Mouse (Mus musculus) granulocyte monocyte progenitor cell, adult 5-6 weeks (primary cell): Measurements from ENCODE around the gene Erich6. TPM values are rescaled to one million over a fixed set of nuclear protein-coding genes. Genes with fewer than 3 reads are reported as not detected.
"Not testable (repeated sequence)": the region's sequence is repeated elsewhere in the genome, so short reads cannot be mapped to it uniquely, and the experiment has no call there.

Source experiments
- ATAC-seq: replicated peaks from 2 replicates; pipeline ENCODE4 v1.8.0; 2016; ENCODE audit warnings: mild to moderate bottlenecking, moderate TSS enrichment, inconsistent platforms; ENCODE audit not compliant: poor library complexity, severe bottlenecking
- total RNA-seq, 2 experiments: library from RNA; stranded (forward) in 1 of 2; stranded (reverse) in 1 of 2; fragments of 200-712, 200-1000 nt in 1 of 2; fragments of >200 nt in 1 of 2; fragmentation: Nextera tagmentation in 1 of 2; gene quantifications; 2 replicates each; pipeline ENCODE4 v1.2.3; 2014 to 2017

Gene Erich6
- total RNA-seq, 2 experiments from 2014 or later, result not detected

DNA sequence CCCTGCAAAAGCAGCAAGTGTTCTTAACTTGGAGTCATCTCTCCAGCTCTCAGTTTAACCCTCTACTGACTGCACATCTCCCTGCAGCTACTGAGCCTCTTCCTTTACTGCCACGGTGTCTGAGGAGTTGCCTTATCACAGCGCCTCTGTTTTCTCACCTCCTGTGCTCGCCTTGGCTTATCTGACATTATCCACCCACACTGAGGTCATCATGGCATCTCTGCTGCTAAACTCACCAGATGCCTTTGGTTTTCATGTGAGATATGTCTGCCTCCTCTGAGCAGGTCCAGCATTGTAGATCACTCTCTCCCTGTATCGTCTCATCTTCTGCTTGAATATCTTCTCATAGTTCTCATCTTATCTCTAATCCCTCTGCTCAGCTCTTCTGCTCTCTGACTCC, 13.3 kb upstream of the Erich6 start:
- ATAC-seq, result no peak

DNA sequence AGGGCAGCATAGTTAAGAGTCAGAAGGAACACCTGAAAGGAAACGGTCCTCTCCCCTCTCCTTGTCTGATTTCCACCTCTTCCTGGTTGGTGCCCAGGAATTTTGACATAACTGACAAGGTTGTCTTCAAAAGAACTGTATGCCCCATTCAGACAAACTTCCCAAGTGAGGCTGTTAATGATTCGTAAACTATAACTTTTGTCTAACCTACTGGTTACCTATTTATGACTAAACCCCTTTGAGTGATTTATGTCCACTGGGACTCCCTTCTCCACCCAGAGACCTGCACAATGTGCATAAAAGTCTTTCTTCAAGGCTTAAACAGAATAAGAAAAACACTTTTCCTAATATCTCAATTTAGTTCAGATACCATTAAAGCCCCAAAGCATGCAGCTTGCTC, 10.2 kb upstream of the Erich6 start:
- no peak for ATAC-seq

DNA sequence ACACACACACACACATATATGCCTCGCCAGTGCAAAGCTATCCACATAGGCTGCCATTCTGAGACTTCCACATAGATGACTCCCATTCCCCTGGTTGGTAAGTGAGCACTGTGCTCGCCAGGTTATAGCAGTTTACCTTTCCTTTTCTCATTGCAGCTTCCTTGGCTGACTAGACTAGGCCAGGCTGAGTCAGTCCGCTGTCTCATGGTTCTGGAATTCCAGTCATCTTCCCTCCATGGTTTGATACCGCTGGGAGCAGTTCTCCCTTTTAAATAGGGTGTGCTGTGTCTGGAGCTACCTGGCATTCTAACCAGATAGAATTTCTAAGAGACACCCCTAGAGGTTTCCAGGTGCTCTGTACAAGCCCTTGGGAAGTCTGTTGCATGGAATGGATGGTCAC, 9.2 kb upstream of the Erich6 start:
- ATAC-seq, result no peak

- ATAC-seq, result no peak
Observed at GRCm38 (mm10) chr3:58631693-58632092, 5.3 kb downstream of the Erich6 start.

- no peak; the same call in 1 of the 2 replicates for ATAC-seq
Observed at GRCm38 (mm10) chr3:58624981-58625380, 12.0 kb downstream of the Erich6 start.

DNA sequence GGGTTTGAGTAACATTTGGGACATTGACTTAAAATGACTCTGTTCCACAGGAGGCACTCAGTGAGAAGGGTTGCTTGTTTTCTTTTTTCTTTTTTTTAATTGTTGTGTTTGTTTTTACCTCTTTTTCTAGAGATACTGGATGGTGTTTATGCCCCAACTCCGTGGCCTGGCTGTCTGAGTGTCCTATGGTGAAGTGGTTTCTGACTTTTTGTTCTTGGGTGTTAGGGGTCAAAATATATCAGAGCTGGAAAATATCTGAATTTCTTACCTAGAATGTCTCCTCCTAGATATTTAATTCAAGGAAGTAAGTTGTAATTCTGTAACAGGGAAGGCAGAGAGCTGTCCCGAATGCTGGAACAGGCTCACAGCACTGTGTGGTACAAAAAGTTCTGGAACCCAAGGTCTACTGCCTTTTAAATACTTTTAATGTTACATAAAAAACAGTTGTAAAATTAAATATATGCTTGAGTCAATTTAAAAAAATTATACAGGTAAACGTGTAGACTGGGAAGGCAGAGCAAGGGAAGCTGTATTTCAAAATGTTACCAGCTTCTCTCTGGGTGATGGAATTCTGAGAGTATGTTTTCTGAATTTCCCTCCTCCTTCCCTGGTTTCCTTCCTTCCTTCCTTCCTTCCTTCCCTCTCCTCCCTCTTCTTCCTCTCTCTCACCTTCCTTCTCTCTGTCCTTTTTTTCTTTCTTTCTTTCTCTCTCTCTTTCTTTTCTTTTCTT, 14.2 kb downstream of the Erich6 start:
- ATAC-seq, result no peak

DNA sequence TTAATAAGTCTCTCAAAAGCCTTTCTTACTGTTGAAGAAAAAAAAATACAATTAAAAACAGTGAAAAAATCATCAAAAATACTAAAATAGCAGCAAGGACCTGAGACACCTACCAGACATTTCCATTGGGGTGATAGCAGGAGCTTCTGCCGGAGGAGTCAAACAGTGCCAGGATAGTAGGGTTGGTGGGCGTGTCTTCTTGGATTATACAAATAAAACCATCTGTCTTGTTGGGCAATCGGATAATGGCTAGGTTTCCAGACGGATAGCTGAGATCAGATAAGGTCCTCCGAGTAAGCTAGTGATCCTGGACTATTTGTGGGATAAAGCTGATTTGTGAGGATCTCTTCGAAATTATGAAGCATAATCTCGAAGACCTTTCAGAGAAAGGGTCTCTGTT, 15.9 kb downstream of the Erich6 start:
- ATAC-seq, result no peak

DNA sequence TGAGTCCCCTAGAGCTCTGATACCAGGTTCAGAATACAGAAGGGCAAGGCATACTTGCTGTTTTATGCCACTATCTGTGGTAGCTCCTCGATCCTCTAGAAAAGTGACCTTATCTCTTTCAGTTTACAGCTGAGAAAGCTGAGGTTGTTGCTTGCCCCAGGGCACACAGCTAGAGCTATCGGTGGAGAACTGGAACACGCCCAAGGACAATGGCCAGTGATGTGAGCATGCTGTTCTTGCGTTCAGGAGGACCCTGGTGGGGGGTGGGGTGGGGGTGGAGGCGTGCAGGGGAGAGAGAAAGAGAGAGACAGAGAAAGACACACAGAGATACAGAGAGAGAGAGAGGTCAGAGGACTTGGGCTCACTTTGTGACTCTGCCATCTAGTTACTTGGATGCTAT, 27.0 kb downstream of the Erich6 start:
- no peak for ATAC-seq

GRCm38 (mm10) chr3:58608506-58608905, 28.5 kb downstream of the Erich6 start:
- no peak for ATAC-seq

GRCm38 (mm10) chr3:58593623-58594022, 43.4 kb downstream of the Erich6 start:
- ATAC-seq, result no peak

GRCm38 (mm10) chr3:58592666-58593065, 44.3 kb downstream of the Erich6 start:
- not testable (repeated sequence) for ATAC-seq

GRCm38 (mm10) chr3:58590544-58590943, 46.5 kb downstream of the Erich6 start:
- ATAC-seq, result not testable (repeated sequence)

- 0 out of 2 replicates have a peak, but pooled peaks have one; percentile 37 for ATAC-seq
Observed at GRCm38 (mm10) chr3:58582788-58583426, 54.1 kb downstream of the Erich6 start.

DNA sequence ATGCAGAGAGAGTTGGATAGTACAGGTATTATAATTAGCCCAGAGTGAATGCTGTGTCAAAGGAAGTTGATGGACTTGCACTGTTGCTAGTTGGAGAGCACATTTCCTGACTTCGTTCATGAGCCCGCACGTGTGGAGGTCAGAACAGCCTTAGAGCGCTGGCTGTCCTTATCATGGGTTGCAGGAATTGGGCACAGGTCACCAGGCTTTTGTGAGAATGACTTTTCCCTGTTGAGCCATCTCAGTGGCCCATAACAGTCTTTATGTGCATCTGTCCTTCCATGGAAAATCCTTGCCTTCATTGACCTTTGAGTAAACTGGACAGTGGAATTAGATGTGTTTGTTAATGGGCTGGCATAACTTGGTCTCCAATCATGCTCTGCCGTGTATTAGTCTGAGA, 54.7 kb downstream of the Erich6 start:
- no peak for ATAC-seq

DNA sequence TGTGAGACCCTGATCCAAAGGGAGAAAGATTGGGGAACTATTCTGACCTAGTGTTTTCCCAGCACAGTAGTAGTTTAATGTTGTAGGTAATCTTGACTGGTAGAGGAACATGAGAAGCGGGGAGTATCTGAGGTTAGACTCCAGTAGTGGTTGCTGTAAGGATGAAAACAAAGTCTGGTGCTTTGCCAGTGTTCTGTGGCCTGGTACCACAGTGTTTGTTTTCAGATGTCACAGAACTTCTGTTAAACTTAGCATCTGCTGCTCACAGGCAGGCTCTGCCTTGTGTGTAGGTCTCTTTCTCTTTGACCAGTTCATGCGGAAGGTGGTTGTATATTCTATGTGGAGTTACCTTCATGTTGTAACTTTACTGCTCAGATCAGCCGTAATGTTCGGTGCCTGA, 55.5 kb downstream of the Erich6 start:
- ATAC-seq, result no peak

DNA sequence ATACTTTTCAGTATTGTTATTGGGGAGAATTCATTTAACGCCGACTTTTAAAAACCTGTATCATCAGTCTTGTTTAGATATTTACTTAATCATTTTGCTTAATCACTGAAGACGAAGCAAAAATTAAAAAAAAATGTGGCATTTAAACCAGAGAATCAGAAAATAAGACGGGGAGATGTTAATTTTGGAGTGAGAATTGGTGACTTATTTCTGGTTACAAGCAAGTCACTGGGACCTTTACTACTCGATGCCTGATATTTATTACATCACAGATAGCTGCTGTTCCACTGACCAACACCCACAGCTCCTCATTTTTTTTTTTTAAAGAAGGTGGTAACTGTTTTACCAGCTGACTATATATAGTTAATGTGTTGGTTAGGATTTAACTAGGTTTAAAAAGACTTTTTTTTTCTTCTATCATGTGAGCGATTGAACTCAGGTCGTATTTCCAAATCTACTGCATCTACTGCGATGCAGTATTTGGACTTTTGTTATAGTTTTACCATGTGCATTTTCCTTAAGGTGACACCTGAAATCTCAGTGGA, 59.4 kb downstream of the Erich6 start:
- ATAC-seq, result peak; percentile 15; the same call in 1 of the 2 replicates

GRCm38 (mm10) chr3:58577067-58577503, 59.9 kb downstream of the Erich6 start:
- ATAC-seq, result peak; percentile 45

GRCm38 (mm10) chr3:58576137-58577066, 60.6 kb downstream of the Erich6 start, which contains the start of gene Selenot:
Gene Selenot (plus strand): TSS chr3:58576636.
- ATAC-seq, result peak; percentile 89

DNA sequence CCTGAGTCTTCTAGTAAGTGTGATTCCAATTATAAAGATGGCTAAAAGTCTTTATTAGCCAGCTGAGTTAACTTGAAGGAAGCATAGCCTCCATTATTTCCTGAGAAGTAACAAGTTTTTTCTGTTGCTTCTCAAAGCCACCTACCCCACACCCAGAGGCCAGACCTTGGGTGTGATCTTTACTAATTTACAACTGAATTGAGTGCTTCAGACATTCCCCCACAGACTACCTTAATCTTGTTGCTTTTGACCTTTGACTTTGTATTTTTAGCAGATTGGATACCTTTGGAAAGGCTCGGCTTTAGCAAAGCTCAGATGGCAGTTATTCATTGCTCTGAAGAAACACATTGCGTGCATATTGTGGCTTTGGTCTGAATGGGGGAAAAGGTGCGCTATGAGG, 66.2 kb downstream of the Erich6 start:
- no peak for ATAC-seq
